Mouse (Mus musculus): ENCODE measurements around the gene Pnma5.

The Pnma5 gene

DNA sequence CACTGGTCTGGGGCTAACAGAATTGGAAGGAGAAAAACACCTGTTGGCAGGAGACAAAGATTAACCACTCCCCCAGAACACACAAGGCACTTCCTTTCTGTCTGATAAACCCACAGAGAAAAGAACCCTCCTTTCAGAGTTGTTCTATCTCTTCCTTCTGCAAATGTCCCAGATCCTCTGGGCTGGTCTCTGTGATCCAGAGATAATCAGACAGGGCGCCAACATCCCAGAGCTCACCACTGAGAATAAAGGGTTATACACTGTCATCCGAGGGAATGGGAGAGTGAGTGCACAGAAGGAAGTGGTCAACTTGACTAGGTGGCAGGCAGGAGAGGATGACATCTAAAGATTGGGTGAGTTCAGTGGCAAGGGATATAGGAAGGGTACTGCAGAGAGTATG lies 51.3 kb downstream of the Pnma5 start:
- DNase-seq = no peak

Measured in kidney, postnatal 25 days (tissue).